Mouse (Mus musculus) forelimb bud, embryonic 11.5 days (tissue): ENCODE measurements around the gene Tnrc6a.
A peak's percentile ranks its signal among the peaks of the same experiment; 100 is the strongest.

ENCODE experiments used
- DNase-seq: peaks from one replicate; pipeline ENCODE4 v3.0.0-alpha.2; 2012; ENCODE audit warnings: low read depth, low spot score

Tnrc6a gene

DNA sequence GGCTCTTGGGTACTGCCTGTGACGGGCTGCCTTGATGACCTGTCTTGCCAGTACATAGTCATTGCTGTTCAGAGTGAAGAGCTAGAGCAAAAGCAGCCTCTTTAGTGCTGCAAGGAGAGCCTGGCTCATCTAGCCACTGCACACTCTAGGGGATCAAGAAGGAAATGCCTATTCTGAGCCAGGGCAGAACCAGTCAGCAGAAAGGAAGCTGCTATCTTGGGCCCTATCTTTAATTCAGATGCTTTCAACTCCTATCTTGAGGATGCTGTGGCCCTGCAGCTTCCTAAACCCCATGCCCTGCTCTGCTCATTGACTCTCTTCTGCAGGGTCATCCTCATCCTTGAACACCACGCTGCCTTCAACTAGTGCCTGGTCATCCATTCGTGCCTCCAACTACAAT, 64.8 kb downstream of the Tnrc6a start:
- DNase-seq, result no peak

DNA sequence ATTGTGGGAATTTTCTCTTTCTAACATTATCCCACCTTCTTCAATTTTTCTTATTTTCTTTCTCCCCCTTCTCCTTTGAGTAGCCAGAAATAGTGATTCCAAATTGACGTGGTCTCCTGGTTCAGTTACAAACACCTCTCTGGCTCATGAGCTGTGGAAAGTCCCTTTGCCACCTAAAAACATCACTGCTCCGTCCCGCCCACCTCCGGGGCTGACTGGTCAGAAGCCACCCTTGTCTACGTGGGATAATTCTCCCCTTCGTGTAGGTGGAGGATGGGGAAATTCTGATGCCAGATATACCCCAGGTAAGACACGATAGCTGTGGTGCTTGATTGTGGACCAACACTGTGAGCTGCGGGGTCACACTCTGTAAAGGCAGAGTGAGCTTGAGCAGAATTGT, 66.1 kb downstream of the Tnrc6a start:
- no peak for DNase-seq

DNA sequence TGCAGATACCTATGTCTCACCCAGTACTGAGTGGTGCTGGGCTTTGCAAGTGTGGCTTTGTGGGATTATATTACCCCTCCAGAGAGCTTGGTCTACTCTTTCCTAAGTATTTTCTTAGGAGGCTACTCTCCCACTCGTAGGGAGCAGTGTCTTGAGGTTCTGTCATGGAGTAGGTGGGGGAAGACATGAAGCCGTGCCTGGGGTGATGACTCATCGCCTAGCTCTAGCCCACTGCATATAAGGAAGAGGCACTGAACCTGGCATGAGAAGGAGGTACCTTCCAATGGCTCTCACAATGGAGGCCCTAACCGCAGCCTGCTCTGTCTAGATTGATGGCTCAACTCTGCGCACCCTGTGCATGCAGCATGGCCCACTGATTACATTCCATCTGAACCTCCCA, 68.0 kb downstream of the Tnrc6a start:
- DNase-seq, result no peak

DNA sequence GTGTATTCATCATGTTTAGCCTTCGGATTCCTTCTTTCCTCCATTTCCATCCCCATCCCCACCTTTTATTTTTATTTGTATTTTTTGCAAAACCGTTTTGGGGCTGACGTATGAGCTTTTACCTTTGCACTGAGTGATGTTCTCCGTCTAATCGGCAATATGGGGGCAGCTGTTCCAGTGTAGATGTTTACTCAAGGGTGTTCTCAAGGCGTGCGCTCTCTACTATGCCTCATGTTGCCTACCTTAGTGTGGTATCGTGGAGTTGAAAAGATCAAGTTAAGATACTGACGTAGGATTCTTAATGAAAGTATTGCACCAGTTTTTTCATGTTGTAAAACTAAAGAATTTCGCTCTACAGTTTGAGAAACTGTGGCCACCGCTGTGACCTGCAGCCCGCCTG, 69.5 kb downstream of the Tnrc6a start:
- no peak for DNase-seq

DNA sequence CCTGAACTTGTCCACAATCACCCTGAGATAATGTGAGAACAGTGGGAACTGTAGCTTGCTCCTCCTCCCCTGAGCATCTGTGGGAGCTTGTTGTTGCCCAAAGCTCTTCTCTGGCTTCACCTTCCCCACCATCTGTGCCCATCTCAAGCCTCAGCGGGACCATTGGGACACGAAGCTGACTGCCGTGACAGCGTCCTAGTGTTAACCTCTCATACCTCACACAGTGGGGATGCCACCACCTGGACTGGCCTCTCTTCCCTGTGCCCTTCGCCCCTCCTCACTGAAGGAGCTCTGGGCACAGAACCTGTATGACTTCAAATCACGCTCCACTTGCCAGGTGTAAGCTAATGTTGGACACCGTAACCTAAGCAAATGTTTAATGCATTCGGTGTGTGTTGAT, 71.0 kb downstream of the Tnrc6a start:
- no peak for DNase-seq

DNA sequence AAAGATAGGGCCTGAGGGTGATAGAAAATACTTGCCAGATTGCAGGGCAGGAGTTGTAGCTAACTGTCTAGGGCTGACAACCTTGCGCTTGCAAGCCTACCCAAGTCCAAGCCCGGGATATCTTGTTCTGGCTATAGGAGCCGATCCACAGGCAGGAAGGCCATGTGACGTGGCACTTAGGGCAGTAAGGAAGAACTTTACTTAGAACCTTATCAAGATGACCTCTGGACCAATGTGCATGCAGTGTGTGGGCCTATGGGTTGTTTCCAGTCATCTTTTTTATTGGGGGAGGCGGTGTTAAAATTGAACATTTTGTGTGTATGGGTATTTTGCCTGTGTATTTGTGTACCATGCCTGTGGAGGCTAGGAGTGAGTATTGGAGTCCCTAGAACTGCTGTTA, 72.7 kb downstream of the Tnrc6a start:
- no peak for DNase-seq

DNA sequence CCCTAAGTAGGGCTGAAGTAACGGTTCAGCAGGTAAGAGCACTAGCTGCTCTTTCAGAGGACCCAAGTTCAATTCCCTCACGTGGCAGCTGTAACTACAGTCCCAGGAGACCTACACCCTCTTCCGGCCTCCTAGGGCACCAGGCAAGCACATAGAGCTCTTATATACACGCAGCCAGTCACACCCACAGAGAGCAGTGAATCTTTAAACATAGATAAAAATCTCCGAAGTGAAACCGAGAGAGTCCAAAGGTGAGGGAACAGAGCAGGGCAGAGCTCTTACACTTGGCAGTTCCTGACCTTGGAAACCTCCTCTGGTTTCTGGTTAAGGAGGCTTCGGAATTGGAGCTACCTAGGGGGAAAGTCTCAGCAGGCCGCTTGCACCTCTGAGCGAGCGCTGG, 75.0 kb downstream of the Tnrc6a start:
- no peak for DNase-seq

DNA sequence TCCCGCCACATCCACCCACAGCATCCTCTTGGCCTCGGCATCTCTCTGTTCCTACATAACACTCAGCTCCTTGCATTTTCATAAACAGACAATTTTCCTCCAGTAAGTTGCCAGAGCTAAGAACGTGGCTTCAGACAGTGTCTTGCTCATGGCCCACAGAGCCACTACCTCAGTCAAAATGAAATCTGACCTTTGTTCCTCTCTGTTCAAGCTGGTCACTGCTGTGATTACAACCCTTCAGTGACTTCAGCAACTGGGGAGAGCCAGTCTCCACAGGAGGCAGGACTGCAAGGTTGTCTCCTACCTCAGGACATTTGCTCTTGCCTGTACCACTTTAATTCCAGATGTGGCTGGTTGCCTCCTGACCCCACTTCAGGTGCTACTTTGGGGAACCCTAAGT, 75.5 kb downstream of the Tnrc6a start:
- DNase-seq, result no peak

DNA sequence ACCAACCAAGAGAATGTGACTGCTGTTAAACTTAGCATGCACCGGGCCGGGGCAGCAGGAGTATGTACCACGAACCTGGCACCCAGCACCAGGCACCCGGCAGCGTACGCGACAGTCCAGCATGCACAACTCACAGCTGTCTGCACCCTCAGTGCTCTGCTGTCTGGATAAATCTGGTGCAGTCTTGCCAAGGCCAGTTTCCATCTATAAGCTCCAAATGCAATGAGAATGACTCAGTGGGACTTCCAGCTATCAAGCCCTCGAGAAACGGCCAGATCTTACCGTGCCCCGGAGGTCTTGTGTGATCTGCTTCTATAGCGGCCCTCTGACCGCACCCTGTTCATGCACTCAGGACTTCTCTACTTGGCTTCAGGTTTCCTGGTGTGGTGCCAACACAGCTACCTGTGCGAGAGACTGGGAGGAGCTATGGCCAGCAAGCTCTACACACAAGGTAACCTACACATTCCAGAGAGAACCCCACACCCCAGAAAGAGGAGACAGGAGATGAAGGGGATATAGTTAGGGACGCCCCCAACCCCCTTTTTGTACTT, 76.0 kb downstream of the Tnrc6a start:
- no peak for DNase-seq

DNA sequence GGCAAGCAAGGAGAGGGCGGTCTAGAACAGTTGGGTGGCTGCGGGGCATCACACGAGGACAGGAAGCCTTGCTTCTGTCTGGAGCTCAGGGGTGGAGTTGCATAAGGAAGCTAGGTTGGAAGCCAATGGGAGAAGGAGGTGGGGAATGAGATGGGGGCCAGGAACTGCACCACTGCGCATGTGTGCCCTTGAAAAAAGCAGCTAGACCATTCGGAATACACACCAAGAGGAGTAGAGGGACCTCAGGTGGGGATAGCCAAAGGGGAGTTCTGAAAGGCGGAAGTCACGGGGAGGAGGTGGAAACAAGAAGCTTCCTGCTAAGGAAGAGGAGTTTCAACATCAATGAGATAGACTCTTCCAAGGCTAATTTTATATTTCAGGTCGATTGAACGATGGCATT, 77.0 kb downstream of the Tnrc6a start:
- no peak for DNase-seq

DNA sequence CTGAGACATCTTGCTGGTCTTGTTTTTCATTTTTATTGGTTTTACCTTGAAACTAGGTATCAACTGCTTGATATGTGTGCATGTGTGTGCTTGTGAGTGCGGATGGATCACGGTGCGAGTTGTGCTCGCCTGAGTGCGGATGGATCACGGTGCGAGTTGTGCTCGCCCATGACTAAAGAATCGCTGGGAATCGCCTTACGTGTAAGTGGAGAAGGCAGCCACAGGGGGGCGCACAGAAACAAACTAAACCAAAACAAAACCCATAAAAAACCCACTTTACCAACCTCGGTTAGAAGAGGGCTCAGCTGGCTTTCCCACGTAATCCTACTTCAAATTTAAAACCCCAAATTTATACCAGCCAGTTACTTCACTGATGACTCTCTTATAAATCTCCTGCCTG, 81.6 kb downstream of the Tnrc6a start:
- peak; percentile 59 for DNase-seq

DNA sequence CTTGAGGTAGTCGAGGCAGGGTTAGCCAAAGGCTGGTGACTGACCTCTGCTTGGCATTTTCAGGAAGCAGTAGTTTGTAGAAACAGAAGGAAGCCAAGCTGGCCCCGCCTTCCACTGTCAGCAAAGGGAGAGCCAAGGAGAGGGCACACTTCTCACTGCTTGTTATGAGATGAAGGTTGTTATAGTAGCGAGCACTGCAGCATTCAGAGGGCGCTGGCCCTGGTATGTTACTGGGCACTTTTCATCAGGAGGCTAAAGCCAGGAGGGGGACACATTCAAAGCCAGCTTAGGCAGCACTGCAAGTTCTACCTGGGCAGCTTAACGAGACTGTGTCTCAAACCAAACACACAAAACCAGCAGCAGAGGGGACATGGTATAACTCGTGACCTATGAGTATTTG, 83.9 kb downstream of the Tnrc6a start:
- no peak for DNase-seq

DNA sequence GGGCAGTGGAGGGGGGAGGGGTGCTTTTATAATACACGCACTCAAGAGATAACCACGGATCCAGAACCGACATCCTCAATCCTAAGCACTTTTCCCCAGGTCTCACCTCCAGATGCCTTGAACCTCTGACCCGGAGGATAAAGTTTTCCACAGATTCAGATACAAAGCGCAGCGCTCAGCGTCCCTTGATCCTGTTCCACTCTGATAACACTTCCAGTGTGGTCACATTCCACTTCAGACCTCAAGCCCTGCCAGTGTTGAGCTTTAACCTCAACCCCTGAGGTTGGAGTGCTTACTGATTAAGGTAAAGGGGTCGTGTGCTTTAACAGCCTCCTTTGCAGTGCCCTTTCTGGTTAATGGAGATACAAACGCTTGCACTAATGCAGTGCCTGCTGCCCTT, 86.2 kb downstream of the Tnrc6a start:
- DNase-seq, result no peak

DNA sequence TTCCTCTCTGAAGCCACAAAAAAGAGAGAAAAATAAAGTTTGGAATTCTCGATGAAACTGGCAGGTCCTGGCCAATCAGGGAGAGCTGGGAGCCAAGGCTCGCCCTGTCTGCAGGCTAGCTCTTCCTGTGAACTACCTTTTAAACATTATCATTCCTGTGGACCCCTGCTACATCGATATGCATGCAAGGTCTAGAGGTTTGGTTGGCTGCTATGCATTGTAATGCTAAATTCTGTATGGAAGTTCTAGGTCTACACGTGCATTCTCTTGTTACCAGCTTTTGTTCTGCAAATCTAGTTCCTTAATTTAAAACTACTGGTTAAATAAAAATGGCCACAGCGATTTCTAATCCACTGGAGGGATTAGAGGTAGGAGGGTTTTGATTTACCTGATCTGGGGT, 87.8 kb downstream of the Tnrc6a start:
- DNase-seq, result no peak

DNA sequence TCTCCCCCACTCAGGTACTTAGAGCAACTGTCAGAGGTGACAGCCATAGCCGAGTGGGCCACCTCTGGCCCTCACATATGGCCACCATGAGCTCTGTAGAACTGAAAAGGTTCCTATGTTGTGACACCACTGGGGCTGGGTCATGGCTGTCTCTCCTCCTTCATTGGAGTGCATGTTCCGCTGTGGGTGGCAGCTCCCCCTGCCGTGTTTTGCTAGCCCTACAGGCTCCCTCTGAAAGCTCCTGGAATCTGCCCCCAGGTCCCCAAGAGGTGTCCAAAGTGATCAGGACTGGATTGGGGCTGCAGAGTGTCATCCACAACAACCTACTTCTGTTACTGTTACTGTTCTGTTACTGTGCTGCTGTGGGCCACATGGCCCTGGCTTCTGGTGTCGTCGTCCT, 88.6 kb downstream of the Tnrc6a start:
- no peak for DNase-seq

DNA sequence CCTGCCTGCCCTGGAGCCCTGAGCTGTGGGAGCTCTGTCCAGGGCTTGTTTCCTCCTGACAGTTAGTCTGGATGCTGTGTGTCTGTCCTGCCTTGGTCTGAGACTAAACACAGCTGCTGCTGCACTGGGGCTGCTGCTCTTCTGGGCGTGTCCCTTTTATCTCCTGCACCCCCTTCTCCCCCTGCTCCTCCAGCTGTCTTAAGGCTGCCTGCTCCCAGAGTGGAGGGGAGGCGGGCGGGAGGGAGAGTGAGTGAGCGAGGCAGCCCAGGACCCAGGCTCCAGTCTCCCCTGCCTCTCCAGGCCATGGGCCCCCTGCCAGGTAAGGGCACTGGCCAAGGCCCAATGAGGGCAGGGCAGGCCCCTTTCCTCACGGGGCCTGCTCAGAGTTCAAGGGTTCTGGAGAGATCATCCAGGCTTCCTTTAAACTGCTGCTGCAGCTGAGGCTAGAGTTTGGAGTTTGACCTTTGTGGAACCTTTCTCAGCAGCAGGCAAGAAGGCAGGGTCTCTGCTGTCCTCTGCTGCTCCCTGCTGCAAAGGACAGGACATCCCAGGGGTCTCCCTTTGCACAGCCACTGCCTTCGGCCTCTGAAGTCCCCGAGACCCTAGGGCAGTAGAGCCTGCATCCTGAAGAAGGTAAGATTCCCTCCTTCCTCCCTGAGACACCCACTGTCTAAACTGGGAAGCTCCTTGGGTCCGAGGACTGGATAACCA, 90.8 kb downstream of the Tnrc6a start, which contains the start of gene Slc5a11:
Gene Slc5a11 (plus strand): TSS at position 416 of the 711 bp plus-strand sequence.
- no peak for DNase-seq

DNA sequence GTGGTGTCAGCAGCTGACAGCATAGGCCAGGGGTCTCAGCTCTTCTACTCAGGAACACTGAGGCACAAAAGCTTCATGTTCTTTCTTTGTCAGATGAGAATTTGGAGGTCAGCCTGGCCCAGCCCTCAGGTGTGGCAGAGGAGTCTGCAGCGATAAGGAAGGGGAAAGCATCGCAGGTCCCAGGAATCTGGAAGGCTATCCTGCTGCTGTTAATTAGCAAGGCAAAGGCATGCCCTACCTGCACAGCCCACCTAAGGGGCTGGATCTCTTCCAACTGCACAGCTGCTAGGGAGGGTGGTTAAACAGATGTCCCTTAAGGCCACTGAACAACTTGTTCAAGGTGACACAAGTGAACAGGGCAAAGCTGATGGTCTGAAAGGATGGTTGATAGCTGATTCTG, 91.5 kb downstream of the Tnrc6a start:
- no peak for DNase-seq

DNA sequence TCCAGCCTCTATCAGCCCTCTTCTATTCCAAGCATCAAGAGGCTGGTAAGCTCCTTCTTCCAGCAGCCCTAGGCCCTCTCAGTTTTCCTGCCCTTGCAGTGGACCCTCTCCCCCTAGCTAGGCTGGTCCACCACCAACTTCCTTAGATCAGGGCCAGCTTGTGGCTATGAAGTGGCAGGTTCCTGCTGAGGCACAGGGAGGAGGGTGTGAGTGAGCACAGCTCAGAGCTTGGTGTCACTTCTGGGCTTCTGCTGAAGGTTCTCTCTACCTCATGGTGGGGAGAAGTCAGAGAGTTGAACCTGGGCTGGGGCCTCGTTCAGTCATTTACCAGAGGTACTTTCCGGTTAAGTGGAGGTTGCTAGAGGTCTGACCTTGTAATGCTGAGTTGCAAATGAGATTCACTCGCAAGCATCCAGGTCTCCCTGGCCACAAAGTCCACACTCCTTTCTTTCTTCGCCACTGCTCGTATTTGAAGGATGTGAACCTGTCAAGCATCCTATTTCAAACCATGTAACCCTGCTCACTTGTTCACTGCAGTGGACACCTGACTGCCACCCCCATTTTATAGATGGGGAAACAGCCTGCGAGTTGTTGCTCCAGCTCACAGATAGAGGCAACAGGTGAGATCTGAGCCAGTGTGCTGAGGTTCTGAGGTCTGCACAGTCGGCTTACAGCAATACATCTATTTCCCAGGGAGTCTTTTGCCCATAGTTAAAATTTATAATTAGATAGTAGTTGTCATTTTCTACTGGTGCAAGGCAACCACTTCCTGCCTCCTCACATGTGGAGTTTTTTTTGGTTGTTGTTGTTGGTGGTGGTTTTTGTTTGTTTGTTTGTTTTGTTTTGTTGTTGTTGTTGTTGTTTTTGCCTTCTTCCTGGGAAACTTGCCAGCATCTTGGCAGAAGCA, 94.0 kb downstream of the Tnrc6a start:
- no peak for DNase-seq

DNA sequence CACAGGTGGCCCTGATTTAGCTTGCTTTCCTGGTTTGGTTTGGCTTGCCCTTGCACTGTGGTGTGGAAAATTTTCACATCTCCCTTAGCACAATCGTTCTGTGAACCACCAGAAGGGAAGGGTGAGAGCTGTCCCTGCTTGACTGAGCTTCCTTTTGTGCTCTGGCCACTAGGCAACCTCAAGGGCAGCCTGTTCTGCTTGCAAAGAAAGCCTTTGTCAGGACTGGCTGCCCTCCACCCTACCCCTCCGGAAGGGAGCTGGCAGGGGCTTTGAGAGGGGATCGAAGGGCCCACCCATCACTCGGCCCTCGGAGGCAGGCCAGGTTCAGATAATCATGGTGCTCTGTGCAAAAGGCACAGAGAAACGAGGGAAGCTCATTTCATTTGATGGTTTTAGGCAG, 94.9 kb downstream of the Tnrc6a start:
- no peak for DNase-seq

DNA sequence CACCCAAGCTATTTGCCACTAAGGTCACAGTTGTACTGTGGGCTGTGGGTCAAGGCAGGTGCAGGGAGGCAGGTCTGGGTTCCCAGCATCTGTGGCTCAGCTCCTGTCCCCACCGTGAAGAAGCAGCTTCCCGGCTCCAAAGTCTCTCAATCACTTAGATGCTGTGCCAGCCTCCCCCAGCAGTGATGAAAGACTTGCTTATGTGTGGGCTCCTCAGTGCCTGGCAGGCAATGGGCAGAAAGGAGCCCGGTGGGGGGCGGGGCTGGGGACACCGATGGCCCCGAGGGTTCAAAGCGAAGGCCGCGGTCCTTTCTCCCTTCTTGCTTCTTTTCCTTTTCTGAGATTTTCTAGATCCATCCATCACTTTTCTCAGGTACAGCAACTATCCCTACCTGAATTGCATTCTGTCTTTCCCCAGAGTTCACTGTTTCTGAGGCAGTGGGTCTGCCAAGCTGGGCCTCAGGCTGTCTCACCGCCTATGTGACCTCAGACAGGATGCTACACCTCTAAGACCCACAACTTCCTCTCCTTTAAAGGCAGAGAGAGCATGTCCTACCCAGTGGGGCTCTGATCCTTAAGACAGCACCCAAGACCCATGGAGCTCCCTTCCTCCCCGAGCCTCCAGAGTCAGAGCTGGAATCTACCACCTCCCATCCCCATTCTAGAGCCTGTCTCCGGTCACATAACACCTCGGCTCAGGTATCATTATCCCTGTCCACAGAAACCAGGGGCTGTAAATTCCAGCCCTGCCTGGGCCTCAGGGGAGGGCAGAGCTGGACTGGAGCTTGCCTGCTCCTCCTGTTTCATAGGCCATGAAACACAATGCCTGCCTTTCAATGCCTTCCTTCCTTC, 96.3 kb downstream of the Tnrc6a start:
- DNase-seq, result peak; percentile 62

DNA sequence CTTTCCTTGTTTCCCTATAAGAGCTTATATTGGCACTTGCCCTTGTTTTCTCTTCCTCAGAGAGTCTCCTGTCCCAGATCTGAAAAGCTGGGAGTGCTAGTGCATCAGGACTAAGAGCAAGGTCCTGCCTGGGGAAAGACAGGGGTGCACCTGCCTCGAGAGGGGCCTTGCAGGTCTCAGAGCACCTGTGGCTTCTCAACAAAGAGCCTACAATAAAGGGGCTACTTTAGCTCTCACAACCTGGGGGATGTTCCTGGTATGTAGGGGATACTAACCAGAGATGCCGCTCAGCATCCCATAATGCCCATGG, 96.9 kb downstream of the Tnrc6a start:
- no peak for DNase-seq

DNA sequence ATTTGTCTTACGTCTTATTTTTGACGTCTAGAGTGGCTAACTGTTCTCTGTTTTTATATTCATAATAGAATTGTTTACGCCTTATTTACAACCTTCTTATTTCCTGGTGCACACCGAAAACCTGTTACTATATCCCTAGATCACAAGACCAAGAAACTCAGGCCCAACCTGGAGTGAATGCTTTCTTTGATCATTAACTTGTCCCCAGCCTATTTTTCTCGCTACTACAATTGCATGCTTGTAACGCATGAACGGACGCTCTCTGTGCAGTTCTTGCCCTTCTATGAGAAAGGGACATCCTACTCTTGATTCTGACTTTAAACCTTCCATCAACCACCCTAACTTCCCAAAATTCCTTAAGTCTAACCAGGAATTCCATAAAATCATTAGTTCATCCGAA, 100.4 kb downstream of the Tnrc6a start:
- DNase-seq, result no peak
